Mouse (Mus musculus) lung, postnatal 0 days (tissue): ENCODE results near the gene N4bp2. TPM values are rescaled to one million over a fixed set of nuclear protein-coding genes. Genes with fewer than 3 reads are reported as not detected.
A peak's percentile ranks its signal among the peaks of the same experiment; 100 is the strongest.

Experiments
- ATAC-seq: fragments of 200-750 bp; cut with Nextera tagmentation; 2 replicates; pipeline ENCODE4 v1.8.0; 2017; ENCODE audit warnings: moderate library complexity
- DNase-seq: peaks from one replicate; pipeline ENCODE4 v3.0.0-alpha.2; 2016; ENCODE audit warnings: low spot score
- H3K27ac ChIP-seq: fragments of 300-500 bp; sonication (generic); 2 replicates; pipeline ENCODE4 v1.5.1; 2014; ENCODE audit warnings: antibody characterized with exemption, mild to moderate bottlenecking, low read length, mixed read lengths
- H3K27me3 ChIP-seq: fragments of 300-500 bp; sonication (generic); replicated peaks from 2 replicates; pipeline ENCODE4 v1.6.1; 2014; ENCODE audit warnings: low read length, mixed read lengths; ENCODE audit not compliant: insufficient read depth
- H3K36me3 ChIP-seq: fragments of 300-500 bp; sonication (generic); 2 replicates; pipeline ENCODE4 v1.6.1; 2014; ENCODE audit warnings: low read length, mixed read lengths; ENCODE audit not compliant: insufficient read depth
- H3K4me1 ChIP-seq: fragments of 300-500 bp; sonication (generic); 2 replicates; pipeline ENCODE4 v1.6.1; 2014; ENCODE audit warnings: antibody characterized with exemption, low read depth, low read length, mixed read lengths; ENCODE audit not compliant: insufficient read depth
- H3K4me2 ChIP-seq: fragments of 300-500 bp; sonication (generic); replicated peaks from 2 replicates; pipeline ENCODE4 v1.6.1; 2014; ENCODE audit warnings: low read depth, mild to moderate bottlenecking, low read length, moderate library complexity, mixed read lengths
- H3K4me3 ChIP-seq: fragments of 300-500 bp; sonication (generic); 2 replicates; pipeline ENCODE4 v1.5.1; 2014; ENCODE audit warnings: low read depth, low read length
- H3K9ac ChIP-seq: fragments of 300-500 bp; sonication (generic); replicated peaks from 2 replicates; pipeline ENCODE4 v1.6.1; 2014; ENCODE audit warnings: low read depth, mild to moderate bottlenecking
- H3K9me3 ChIP-seq: fragments of 300-500 bp; sonication (generic); 2 replicates; pipeline ENCODE4 v1.6.1; 2016; ENCODE audit warnings: low read length, mixed read lengths
- CTCF ChIP-seq: IDR thresholded peaks from 2 replicates; pipeline ENCODE4 v1.5.1; 2016; ENCODE audit warnings: antibody characterized with exemption, mild to moderate bottlenecking
- EP300 ChIP-seq: IDR thresholded peaks from 2 replicates; pipeline ENCODE4 v1.6.1; 2016; ENCODE audit warnings: antibody characterized with exemption, mild to moderate bottlenecking, control low read depth
- WGBS: fragments of 180-500 bp; shearing (Covaris S2); extraction: QIAGEN DNeasy Blood & Tissue Kit; methylation state at CpG from one replicate; pipeline ENCODE4 v1.1.7; 2014; 5-methylcytosine and 5-hydroxymethylcytosine counted together
- polyA plus RNA-seq: library from polyadenylated mRNA; unstranded; fragments of >200 nt; fragmentation: Nextera tagmentation; extraction: Ambion mirVana; gene quantifications from 2 replicates; pipeline ENCODE4 v1.2.1, GENCODE M21; 2015

Gene N4bp2
- polyA plus RNA-seq, 1 experiment from 2014 or later, result 7.0 TPM

DNA sequence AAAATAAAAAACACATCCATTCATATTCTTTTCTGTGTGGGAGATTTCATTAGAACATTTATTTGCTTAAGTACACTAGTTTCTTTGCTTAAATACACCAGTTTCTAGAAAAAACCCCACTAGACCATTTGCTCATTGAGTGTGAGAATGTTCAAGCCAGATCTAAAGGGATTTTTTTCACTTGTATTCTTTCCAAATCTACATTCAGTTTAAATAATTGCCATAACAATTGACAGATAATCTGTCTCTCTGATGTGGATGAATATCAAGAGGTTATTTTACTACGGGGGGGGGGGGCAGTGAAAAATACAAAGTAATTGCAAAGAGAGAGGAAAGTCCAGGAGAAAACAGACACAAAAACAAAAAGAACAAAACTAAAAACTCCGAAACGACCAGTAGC lies 635 bp upstream of the N4bp2 start:
- ATAC-seq (no peak), DNase-seq (no peak)
- Histone ChIP-seq H3K9me3 (no peaks in the 10 kb centered on the region), H3K4me3 (peak overlapping the region; percentile 99), H3K27me3 (no peaks in the 10 kb centered on the region), H3K36me3 (no peaks in the 10 kb centered on the region), H3K9ac (peak overlapping the region; percentile 99), H3K4me1 (no peaks in the 10 kb centered on the region), H3K27ac (peak overlapping the region; percentile 100), H3K4me2 (peak overlapping the region; percentile 78)
- WGBS, result 1% methylated on average over 3 of the region's 3 CpGs
- TF ChIP-seq CTCF (no peak), EP300 (no peak)

DNA sequence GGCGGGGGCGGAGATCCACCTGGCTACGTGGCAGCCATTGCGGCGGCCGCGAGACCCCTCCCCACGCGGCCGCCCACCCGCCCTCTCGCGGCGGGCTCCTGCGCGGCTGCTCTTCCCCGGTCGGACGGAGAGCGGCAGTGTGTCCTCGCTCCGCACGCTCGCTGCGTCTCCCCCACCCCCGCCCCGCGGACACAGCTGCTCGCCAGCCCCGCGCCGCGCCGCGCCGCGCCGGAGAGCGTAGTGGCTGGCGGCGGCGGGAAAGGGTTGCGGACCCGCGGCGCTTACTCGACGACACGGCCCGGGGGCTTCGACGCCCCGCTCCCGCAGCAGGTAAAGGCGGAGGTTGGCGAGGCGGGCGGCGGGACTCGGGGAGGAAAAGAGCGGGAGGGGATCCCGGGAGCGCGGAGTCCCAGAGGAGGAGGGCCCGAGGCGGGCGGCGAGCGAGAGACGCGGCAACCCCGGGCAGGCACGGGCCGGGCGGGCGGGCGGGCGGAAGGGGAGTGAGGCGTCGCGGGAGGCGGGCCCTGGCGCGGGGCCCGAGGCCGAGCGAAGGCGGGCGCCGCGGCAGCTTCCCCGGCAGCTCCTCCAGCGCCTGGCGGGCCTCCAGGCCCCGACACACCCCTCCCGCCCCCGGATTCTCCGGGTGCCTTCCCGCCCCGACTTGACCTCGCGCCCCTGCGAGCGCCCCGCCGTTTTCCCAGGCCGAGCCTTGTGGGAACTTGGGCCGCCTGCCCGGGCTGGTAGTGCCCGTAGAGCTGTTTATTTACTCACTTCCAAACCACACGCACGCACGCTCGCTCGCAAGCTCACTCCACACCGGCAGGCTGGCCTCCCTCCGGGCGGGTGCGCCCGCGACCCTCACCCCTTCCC lies 830 bp downstream of the N4bp2 start:
- under 1% methylated on average over 55 of the region's 121 CpGs for WGBS
- peak; percentile 86 for ATAC-seq

DNA sequence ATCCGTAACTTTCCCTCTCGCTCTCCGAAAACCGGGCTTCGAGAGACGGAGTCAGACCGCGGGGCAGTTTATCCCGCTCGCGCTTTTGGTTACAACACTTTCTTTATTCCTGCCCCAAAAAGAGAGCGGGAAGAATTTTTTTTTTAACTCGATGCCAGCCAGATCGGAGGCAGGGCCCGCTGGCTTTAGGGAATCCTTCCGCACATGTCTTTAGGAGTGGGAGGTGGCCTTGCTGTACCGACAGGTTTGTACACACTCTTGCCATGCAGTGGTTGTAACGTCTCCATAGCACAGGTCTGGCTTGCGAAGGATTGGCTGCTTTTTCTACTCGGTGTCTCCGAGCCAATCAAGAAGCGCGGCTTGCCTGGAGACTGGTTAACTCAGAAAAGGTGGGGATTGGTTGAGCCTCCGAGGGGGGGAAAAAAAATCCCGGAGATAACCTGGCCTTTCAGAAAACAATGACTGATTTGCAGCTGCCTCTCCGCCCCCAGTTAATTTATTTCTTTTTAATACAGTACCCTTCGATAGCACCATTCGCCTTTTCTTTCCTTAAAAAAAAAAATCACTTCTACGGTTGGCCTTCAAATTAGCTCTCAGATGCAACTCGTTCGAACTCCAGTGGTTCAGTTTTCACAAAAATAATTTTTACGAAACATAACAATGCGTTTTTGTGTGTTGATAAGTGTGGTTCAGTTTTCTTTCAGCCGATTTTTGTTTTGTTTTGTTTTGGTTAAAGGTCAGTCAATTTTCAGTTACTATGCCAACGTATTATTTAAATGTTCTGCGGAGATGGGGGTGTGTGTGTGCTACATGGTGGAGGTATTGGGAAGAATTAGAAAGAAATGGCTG lies 1.7 kb downstream of the N4bp2 start:
- H3K9ac ChIP-seq, result peak overlapping the region; percentile 99
- peak; percentile 97 for DNase-seq
- 0 out of 2 replicates have a peak, but pooled peaks cover 2% of the 10 kb centered on the region for H3K4me1 ChIP-seq
- no peaks in the 10 kb centered on the region for H3K9me3 ChIP-seq
- H3K4me2 ChIP-seq, result peak overlapping the region; percentile 78
- WGBS, result 2% methylated on average over 36 of the region's 36 CpGs
- H3K27ac ChIP-seq, result peak overlapping the region; percentile 100
- no peak for TF ChIP-seq EP300
- no peak for TF ChIP-seq CTCF
- ATAC-seq, result peak; percentile 87
- no peaks in the 10 kb centered on the region for H3K36me3 ChIP-seq
- no peaks in the 10 kb centered on the region for H3K27me3 ChIP-seq
- H3K4me3 ChIP-seq, result peak overlapping the region; percentile 99

More for the DNA sequence above, 830 bp downstream of the N4bp2 start:
- Histone ChIP-seq H3K9me3 (no peaks in the 10 kb centered on the region), H3K27me3 (no peaks in the 10 kb centered on the region), H3K27ac (peak overlapping the region; percentile 100), H3K9ac (peak overlapping the region; percentile 99), H3K4me3 (peak overlapping the region; percentile 99), H3K4me1 (no peaks in the 10 kb centered on the region), H3K4me2 (peak overlapping the region; percentile 78), H3K36me3 (no peaks in the 10 kb centered on the region)
- TF ChIP-seq EP300 (no peak), CTCF (peak; percentile 79)
- peak; percentile 90 for DNase-seq

DNA sequence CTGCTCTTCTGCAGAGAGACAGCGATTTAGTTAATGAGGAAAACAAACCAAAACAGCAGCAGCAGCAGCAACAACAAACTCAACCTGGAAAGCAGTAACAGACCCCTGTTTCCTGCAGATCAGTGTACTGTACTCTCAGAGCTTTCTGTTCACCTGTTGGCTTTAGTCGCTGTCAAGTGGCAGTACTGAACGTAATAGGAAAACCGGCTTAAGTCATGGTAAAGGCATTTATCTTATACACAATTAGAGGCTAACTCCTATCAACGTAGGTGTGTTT lies 2.3 kb downstream of the N4bp2 start:
- no peak for ATAC-seq
- peak overlapping the region; percentile 78 for H3K4me2 ChIP-seq
- H3K9me3 ChIP-seq, result no peaks in the 10 kb centered on the region
- peak overlapping the region; percentile 99 for H3K4me3 ChIP-seq
- H3K4me1 ChIP-seq, result 0 out of 2 replicates have a peak, but pooled peaks cover 4% of the 10 kb centered on the region
- 0 out of 2 replicates have a peak overlapping the region, but pooled peaks have one; percentile 99 for H3K9ac ChIP-seq
- H3K27me3 ChIP-seq, result no peaks in the 10 kb centered on the region
- TF ChIP-seq EP300, result no peak
- peak; percentile 46 for DNase-seq
- 42% methylated on average over 5 of the region's 5 CpGs for WGBS
- H3K27ac ChIP-seq, result peak overlapping the region; percentile 100
- no peaks in the 10 kb centered on the region for H3K36me3 ChIP-seq

DNA sequence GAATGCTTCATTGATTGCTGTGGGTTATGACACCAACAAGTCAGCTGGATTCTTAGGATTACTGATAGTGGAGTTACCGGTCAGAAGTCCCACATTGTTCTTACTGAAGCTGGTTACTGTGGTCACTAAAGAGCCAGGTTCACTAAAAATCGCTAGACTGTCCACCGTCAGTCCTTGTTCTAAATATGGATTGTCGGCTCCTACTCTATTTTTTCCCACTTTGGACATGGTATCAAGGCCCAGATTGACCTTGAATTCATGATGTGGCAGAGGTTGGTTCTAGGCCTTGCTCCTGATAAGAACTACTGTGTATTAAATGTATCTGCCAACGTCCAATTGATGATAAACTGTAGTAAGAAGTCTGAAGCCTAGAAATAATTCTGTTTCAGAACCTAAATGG lies 4.7 kb downstream of the N4bp2 start:
- H3K27me3 ChIP-seq, result no peaks in the 10 kb centered on the region
- H3K4me2 ChIP-seq, result no peak overlapping the region
- DNase-seq (no peak), ATAC-seq (no peak)
- H3K4me1 ChIP-seq, result 0 out of 2 replicates have a peak, but pooled peaks cover 4% of the 10 kb centered on the region
- no peaks in the 10 kb centered on the region for H3K9me3 ChIP-seq
- H3K9ac ChIP-seq, result no peak overlapping the region
- H3K27ac ChIP-seq, result no peak overlapping the region
- no peaks in the 10 kb centered on the region for H3K36me3 ChIP-seq
- TF ChIP-seq EP300, result no peak
- no peak for TF ChIP-seq CTCF
- H3K4me3 ChIP-seq, result no peak overlapping the region
- WGBS, result 85% methylated on average over 5 of the region's 5 CpGs

DNA sequence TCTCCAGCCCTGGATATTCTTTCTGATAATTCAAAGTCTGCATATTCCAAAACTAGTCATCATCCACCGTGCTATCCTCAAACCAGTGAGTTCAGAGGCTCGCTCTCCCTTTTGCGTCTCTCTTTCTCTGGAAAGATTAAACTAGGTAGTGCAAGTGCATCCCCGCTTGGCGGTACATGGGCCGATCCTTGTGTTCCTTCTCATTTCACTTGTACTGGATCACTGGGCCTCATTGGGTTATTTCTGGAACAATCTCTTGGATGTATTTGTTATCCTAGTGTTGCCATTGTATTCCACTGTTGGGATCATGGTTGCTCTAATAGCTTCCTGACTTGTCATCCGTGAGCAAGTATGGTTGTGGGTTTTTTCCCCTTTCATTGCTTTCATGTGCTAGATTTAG lies 6.7 kb downstream of the N4bp2 start:
- Histone ChIP-seq H3K4me1 (0 out of 2 replicates have a peak, but pooled peaks cover 4% of the 10 kb centered on the region), H3K27me3 (no peaks in the 10 kb centered on the region), H3K36me3 (no peaks in the 10 kb centered on the region), H3K4me3 (no peak overlapping the region), H3K4me2 (no peak overlapping the region), H3K9me3 (no peaks in the 10 kb centered on the region), H3K9ac (no peak overlapping the region), H3K27ac (peak overlapping the region; percentile 68)
- 87% methylated on average over 7 of the region's 7 CpGs for WGBS
- peak; percentile 10; the same call in 1 of the 2 replicates for ATAC-seq
- no peak for DNase-seq
- TF ChIP-seq EP300 (no peak), CTCF (no peak)
